8 mouse cellular contexts compared by ENCODE assay signal in genomic region chr11:118247359-118248095, GRCm38 (mm10). TPM values are rescaled to one million over a fixed set of nuclear protein-coding genes. Genes with fewer than 3 reads are reported as not detected.
DNase-seq lines count a peak whose midpoint lies in the region; ATAC-seq and TF ChIP-seq lines count a peak whose summit lies in the region.

No protein-coding gene starts in this region.

- peak overlapping the region; percentile 82 for H3K27ac ChIP-seq in hindbrain, postnatal 0 days
- peak overlapping the region; percentile 77 for H3K27ac ChIP-seq in liver, adult 2 months (replicated peaks; ENCODE audit: insufficient read depth, low read depth, low read length)
- peak overlapping the region; percentile 64 for H3K27ac ChIP-seq in midbrain, embryonic 15.5 days

- H3K79me2 ChIP-seq in liver, adult 2 months (ENCODE audit: control insufficient read depth, insufficient read depth, low read length), result peaks cover 16% of the 10 kb centered on the region; the same call in 1 of the 2 replicates

- H3K27me3 ChIP-seq in hindbrain, postnatal 0 days (ENCODE audit: insufficient read depth, low read length), result no peaks in the 10 kb centered on the region
- no peaks in the 10 kb centered on the region for H3K27me3 ChIP-seq in liver, adult 2 months (ENCODE audit: control insufficient read depth, insufficient read depth, low read length)
- no peaks in the 10 kb centered on the region for H3K27me3 ChIP-seq in midbrain, embryonic 15.5 days (replicated peaks)

- no peak for ATAC-seq in cerebellum, adult (ENCODE audit: insufficient number of reproducible peaks, low FRiP score, low TSS enrichment)
- ATAC-seq in hindbrain, postnatal 0 days, result no peak
- peak; percentile 4; the same call in 1 of the 2 replicates for ATAC-seq in midbrain, embryonic 15.5 days (replicated peaks)

- peak overlapping the region; percentile 97 for H3K4me2 ChIP-seq in hindbrain, postnatal 0 days (ENCODE audit: low read depth, low read length)
- H3K4me2 ChIP-seq in midbrain, embryonic 15.5 days, result peak overlapping the region; percentile 71

- peak; percentile 21; the same call in 1 of the 2 replicates for TF ChIP-seq CTCF in hindbrain, postnatal 0 days (IDR thresholded peaks at IDR 0.05; ENCODE audit: low read depth)
- no peak for TF ChIP-seq CTCF in liver, adult 2 months (IDR thresholded peaks at IDR 0.05; ENCODE audit: low read depth, low read length)

- H3K9me3 ChIP-seq in hindbrain, postnatal 0 days (ENCODE audit: low read length), result no peaks in the 10 kb centered on the region
- H3K9me3 ChIP-seq in midbrain, embryonic 15.5 days, result no peaks in the 10 kb centered on the region

- H3K4me3 ChIP-seq in hindbrain, postnatal 0 days (ENCODE audit: low read length), result peak overlapping the region; percentile 87
- H3K4me3 ChIP-seq in liver, adult 2 months (ENCODE audit: insufficient read depth, low read depth, low read length), result peak overlapping the region; percentile 79
- H3K4me3 ChIP-seq in midbrain, embryonic 15.5 days, result peak overlapping the region; percentile 62

- H3K9ac ChIP-seq in hindbrain, postnatal 0 days (replicated peaks; ENCODE audit: low read length), result peak overlapping the region; percentile 79
- peak overlapping the region; percentile 93 for H3K9ac ChIP-seq in liver, adult 2 months (ENCODE audit: low read depth, low read length)
- H3K9ac ChIP-seq in midbrain, embryonic 15.5 days, result peak overlapping the region; percentile 60

- peak; percentile 66 for DNase-seq in cerebellum, adult 11 months
- peak; percentile 73 to 83 for DNase-seq in cerebellum, postnatal 25 days
- peak; percentile 68 for DNase-seq in gastrocnemius, postnatal 10 days
- peak; percentile 56 for DNase-seq in hindbrain, postnatal 0 days (ENCODE audit: low spot score)
- DNase-seq in liver, adult 2 months (ENCODE audit: extremely low read depth, low read depth, low spot score), result peak; percentile 78
- DNase-seq in spleen, postnatal 4 days (ENCODE audit: low spot score in 2 of 2), result peak; percentile 57 to 83

- no peak for TF ChIP-seq POLR2A in liver, adult 2 months (IDR thresholded peaks at IDR 0.05; ENCODE audit: extremely low read depth, insufficient read depth, low read length)

- no peaks in the 10 kb centered on the region for H3K36me3 ChIP-seq in hindbrain, postnatal 0 days (ENCODE audit: insufficient read depth, low read length)
- H3K36me3 ChIP-seq in liver, adult 2 months (ENCODE audit: control insufficient read depth, insufficient read depth, low read length), result no peaks in the 10 kb centered on the region
- H3K36me3 ChIP-seq in midbrain, embryonic 15.5 days (replicated peaks), result no peaks in the 10 kb centered on the region

- peaks cover 14% of the 10 kb centered on the region for H3K4me1 ChIP-seq in hindbrain, postnatal 0 days (ENCODE audit: insufficient read depth, low read length)
- peaks cover 17% of the 10 kb centered on the region for H3K4me1 ChIP-seq in liver, adult 2 months (ENCODE audit: control insufficient read depth, insufficient read depth, low read length)
- H3K4me1 ChIP-seq in midbrain, embryonic 15.5 days, result peaks cover 19% of the 10 kb centered on the region

- 1% methylated on average over 43 of the region's 43 CpGs for WGBS in hindbrain, postnatal 0 days
- under 1% methylated on average over 43 of the region's 43 CpGs for WGBS in liver, adult 2 months
- WGBS in midbrain, embryonic 15.5 days, result 1% methylated on average over 43 of the region's 43 CpGs

RNA-seq across cellular contexts. Expression of gene Cyth1, which starts 0.9 kb away (rescaled TPM):
- 10 to 100 TPM; 26.4 to 30.7 TPM for total RNA-seq in gastrocnemius, postnatal 10 days (2021)
- total RNA-seq in hindbrain, postnatal 0 days (2014; rRNA removed), result 42.9 and 48.3 TPM in 2 replicates
- 15.7 and 19.5 TPM in 2 replicates for polyA plus RNA-seq in hindbrain, postnatal 0 days (2015; fragmentation: Nextera tagmentation; extraction: Ambion mirVana)
- total RNA-seq in liver, adult 2 months (2014; rRNA removed), result 26.8 and 32.4 TPM in 2 replicates
- polyA plus RNA-seq in liver, adult 2 months (2012; rRNA removed), result 13.9 and 14.7 TPM in 2 replicates
- 28.5 and 30.2 TPM in 2 replicates for polyA plus RNA-seq in midbrain, embryonic 15.5 days (2015; fragmentation: Nextera tagmentation; extraction: Ambion mirVana)

RNA-seq across cellular contexts. Expression of gene Usp36, which starts 42.5 kb away (rescaled TPM):
- total RNA-seq in gastrocnemius, postnatal 10 days (2021), result 10 to 100 TPM in 1 of 2 experiments, 1 to 10 TPM in 1; 9.7 to 14.1 TPM
- 19.7 and 20.6 TPM in 2 replicates for total RNA-seq in hindbrain, postnatal 0 days (2014; rRNA removed)
- 12.6 and 12.8 TPM in 2 replicates for polyA plus RNA-seq in hindbrain, postnatal 0 days (2015; fragmentation: Nextera tagmentation; extraction: Ambion mirVana)
- 2.7 and 4.0 TPM in 2 replicates for total RNA-seq in liver, adult 2 months (2014; rRNA removed)
- polyA plus RNA-seq in liver, adult 2 months (2012; rRNA removed), result 7.5 and 12.3 TPM in 2 replicates
- 20.1 and 23.1 TPM in 2 replicates for polyA plus RNA-seq in midbrain, embryonic 15.5 days (2015; fragmentation: Nextera tagmentation; extraction: Ambion mirVana)
